Mouse (Mus musculus) cerebellum, postnatal 36 days (tissue): ENCODE data around the gene Kcnt1.

Experiments used
- DNase-seq, 2 experiments: peaks; one replicate each; pipeline ENCODE4 v3.0.0; 2021 to 2022; ENCODE audit warnings: mixed read lengths in 2 of 2

Gene Kcnt1

DNA sequence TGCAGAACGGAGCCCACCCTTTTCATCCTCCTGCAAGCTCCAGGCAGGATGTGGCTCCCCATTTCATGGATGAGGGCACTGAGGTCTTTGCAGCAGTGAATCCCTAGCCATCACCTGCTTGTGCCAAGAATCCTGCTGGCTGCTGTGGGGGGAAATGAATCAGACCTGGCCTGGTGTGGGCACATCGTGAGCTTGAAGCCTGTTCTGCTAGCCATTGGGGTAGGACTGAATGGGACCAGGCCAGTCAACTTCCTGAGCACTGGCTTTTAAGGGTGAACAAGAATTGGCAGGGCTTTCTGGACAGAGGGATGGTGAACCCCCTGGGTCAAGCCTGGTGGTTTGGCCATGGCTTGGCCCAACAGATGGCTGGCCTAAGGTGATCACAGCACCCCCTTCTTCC is 15.0 kb downstream of the Kcnt1 start:
- peak; percentile 68 to 74 for DNase-seq

DNA sequence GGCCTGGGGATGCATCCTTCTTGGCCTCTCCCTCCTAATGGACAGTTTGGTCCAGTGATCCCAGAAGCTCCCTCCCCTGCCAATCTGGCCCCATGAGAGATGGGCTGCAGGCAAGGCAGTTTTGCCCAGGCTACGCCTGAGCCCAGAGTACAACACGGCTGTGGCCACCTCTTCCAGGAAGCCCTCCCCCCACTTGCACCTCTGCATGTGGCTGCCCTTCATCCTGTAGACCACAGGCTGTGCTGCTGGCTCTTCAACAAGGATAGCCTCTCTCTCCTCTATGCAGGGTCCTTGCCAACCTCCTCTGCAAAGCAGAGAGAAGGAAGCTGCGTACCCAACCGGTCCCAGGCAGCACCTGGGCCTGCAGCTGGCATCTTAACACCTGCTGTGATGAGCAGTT is 15.5 kb downstream of the Kcnt1 start:
- peak in 1 of 2 experiments; percentile 33 for DNase-seq

DNA sequence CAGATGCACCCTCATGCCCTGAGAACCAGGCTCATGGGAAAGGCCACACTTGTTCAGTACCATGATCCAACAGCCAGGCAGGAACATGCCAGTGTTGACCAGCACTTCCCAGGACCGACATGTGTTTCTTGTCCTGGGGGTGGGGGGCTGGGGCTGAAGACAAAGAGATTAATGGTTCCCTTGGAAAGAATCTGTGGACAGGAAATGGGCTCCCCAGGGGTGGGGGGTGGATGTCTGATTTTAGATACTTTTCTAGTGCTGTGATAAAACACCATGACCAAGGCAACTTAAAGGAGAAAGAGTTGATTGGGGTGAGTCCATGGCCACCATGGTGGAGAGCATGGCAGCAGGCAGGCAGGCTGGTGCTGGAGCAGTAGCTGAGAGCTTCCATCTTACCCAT is 18.7 kb downstream of the Kcnt1 start:
- no peak for DNase-seq

GRCm38 (mm10) chr2:25884756-25885155 is 21.2 kb downstream of the Kcnt1 start:
- DNase-seq, result peak; percentile 30 to 35

GRCm38 (mm10) chr2:25887226-25887625 is 23.7 kb downstream of the Kcnt1 start:
- no peak for DNase-seq

- no peak for DNase-seq
Measured at GRCm38 (mm10) chr2:25888144-25888543, 24.6 kb downstream of the Kcnt1 start.

GRCm38 (mm10) chr2:25892440-25892839 is 28.9 kb downstream of the Kcnt1 start:
- peak; percentile 64 to 70 for DNase-seq

DNA sequence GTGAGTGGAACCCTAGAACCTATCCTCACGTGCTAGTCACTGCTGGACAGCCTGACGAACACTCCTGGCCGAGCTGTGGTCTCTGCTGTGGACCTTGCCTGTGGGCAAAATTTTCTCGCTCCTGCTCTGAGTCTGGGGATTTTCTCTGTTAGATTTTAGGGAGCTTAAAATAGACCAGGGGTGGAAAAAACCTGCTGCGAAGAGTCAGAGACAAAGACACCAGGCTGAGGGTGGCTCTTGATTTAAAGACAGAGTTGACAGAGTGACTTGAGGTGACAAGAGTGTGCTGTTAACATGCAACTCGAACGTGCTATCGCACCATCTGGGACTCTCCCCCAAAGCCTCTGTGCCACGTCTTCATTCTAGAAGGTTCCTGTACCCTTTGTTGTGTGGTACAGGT is 35.4 kb downstream of the Kcnt1 start:
- DNase-seq, result no peak

DNA sequence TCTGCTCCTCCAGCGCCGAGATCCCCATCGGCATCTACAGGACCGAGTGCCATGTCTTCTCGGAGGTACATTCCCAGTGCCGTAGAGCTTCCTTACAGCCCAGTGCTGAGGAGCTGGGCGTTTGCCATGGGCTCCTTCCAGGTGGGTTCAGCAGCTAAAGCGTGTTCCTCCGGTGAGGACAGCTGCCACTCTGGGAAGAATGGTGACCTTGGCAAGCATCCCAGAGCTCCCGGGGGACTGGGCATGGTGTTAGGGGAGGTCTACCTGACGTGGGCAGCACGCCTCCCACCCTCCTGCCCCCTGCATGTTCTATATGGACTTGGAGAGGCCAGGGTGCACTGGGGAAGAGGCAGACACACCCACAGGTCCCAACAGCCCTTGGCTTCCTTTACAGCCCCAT is 46.3 kb downstream of the Kcnt1 start:
- no peak for DNase-seq

DNA sequence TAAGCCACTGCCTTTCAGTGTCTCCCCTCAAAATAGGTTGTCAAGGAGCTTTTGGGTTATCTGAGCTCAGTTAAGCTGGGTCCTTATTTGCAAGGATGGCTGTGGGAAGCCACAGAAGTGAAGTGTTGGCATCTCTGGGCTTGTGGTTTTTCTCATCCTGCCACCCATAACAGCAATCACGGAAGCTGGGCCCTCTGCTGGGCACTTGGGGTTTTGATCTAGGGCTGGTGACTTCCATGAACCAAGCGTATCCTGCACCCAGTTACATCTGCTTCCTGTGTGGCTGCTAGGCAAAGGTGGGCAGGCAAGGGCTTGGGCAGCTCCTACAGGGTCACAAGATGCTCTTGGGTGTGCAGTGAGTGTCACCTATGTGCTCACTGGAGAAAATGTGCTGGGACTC is 49.7 kb downstream of the Kcnt1 start:
- peak; percentile 40 to 44 for DNase-seq

- no peak for DNase-seq
Measured at GRCm38 (mm10) chr2:25914201-25914600, 50.7 kb downstream of the Kcnt1 start.

DNA sequence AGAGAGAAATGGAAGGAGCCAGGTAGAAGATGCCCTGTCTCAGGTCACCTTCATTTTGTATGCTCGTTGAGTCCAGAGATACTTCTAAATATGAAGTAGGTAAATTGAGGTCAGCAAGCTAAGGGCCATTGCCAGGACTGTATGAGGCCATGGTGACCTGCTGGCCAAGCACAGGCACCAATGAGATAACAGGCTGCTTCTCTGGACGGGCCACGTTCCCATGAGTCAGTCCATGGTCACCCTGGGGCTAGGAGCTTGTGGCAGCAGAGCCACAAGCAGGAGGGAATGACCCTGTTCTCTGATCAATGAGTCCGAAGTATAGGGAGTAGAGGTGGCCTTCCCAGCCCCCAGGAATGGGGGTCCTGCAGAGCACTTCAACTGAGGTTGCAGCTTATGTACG is 51.3 kb downstream of the Kcnt1 start:
- no peak for DNase-seq

GRCm38 (mm10) chr2:25918408-25918807 is 54.9 kb downstream of the Kcnt1 start:
- DNase-seq, result no peak

DNA sequence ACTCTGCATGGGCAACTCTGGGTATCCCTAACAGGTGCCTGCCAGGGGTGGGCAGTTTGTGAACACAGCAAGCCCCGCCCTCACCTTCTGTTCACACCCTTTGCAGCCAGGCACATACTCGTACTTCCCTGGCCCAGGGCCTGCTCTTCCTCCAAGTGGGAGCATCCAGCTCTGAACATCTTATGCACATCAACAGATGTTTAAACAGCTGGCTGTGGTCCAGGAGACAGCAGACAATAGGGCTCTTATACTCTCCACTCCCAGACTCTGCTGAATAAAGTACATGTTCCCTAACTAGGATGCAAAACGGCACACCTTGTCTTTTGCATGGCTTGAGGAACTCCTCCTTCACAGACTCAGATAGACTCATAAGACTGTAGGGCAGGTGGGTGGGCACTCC is 56.4 kb downstream of the Kcnt1 start:
- no peak for DNase-seq

GRCm38 (mm10) chr2:25923799-25924198 is 60.3 kb downstream of the Kcnt1 start:
- DNase-seq, result no peak

- no peak for DNase-seq
Measured at GRCm38 (mm10) chr2:25924934-25925333, 61.4 kb downstream of the Kcnt1 start.

GRCm38 (mm10) chr2:25927821-25928220 is 64.3 kb downstream of the Kcnt1 start:
- DNase-seq, result no peak

- no peak for DNase-seq
Measured at GRCm38 (mm10) chr2:25931249-25931859, 67.8 kb downstream of the Kcnt1 start.

- no peak for DNase-seq
Measured at GRCm38 (mm10) chr2:25940503-25940902, 77.0 kb downstream of the Kcnt1 start.

DNA sequence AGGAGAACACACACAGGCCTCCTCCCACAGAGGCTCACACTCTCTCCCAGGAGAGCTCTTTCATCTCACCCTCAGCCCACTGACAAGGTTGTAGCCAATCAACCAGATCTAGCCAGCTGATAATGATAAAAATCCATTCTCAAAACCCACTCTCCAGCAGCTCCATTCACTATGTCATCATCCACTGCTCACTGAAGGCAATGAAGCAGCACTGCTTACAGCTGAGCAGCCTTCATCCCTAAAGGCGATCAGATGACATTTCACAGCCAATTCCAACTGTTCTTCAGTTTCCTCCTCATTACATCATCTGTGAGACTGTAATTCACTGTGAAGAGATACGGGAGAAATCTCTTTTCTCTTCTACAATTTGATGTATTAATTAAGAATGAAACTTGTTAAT is 80.3 kb downstream of the Kcnt1 start:
- no peak for DNase-seq

DNA sequence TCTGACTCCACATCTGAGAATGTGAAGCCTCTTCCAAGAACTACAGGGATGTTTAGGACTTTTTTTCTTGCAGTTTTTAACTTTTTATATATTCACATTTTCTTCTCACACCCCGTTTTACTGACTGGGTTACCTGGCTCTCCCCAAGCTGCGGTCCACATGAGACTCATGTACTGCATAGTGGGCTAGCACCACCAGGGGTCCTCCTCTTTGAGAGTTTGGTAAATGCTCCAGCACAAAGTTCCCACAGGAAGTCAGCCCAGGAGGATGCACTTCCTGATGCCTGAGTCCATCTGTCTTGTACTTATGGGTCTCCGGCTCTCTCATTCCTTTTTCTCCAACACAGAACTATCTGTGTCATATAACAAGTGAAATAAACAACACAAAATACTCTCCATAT is 84.4 kb downstream of the Kcnt1 start:
- no peak for DNase-seq

DNA sequence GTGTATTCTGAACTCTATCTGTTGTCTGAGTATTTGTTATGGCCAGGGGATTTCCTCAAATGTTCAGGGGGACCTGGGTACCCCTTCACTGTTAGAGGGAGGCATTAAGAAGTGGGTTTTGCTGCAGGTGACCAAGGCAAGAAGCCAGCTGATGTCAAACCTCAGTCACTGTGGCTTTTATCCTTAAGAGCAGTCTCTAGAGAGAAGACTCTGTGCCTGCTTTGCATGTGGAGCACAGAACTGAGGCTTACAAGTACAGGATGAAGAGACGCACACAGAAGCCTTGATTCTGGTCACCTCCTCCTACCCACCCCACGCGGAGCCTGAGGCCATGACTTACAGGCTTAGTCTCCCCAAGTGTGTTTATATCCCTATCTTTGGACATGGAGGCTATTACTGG is 85.8 kb downstream of the Kcnt1 start:
- no peak for DNase-seq
